ENCODE assay signal across 14 mouse cellular contexts in genomic region chr7:102399180-102399731, GRCm38 (mm10). TPM values are rescaled to one million over a fixed set of nuclear protein-coding genes. Genes with fewer than 3 reads are reported as not detected.
DNase-seq lines count a peak whose midpoint lies in the region; ATAC-seq lines count a peak whose summit lies in the region.
"Had no signal": no experiment of that assay in that cellular context is flagged by ENCODE, and none has a peak within 500 bp of the region (broad histone marks: within the 10 kb centered on the region; RNA-seq: fewer than 3 reads in every experiment).

No protein-coding gene starts in this region.

- peak; percentile 14 for DNase-seq in embryo, embryonic 10.5 days (ENCODE audit: low spot score)
- DNase-seq in embryo, embryonic 10 days (ENCODE audit: low spot score) = no peak
- DNase-seq in layer of hippocampus, adult 11-12 months (ENCODE audit: low spot score) = peak; percentile 7
- DNase-seq in layer of hippocampus, postnatal 10 days (ENCODE audit: low spot score in 2 of 2) = no peak
- peak; percentile 39 for DNase-seq in testis, postnatal 14 days (ENCODE audit: low spot score)
- DNase-seq in testis, postnatal 10 days (ENCODE audit: low spot score) = no peak
- peak; percentile 12 for DNase-seq in mesoderm, embryonic 11.5 days (ENCODE audit: low read depth, low spot score)
- DNase-seq: adrenal gland, adult 2 months; cerebellum, adult 11-12 months; gastrocnemius, postnatal 25 days; heart, postnatal 10 days had no signal

- ATAC-seq in cerebellum, adult (ENCODE audit: insufficient number of reproducible peaks, low FRiP score, low TSS enrichment) = no peak
- ATAC-seq: CD4-positive, CD25-positive, alpha-beta regulatory T cell, adult 4 months; intestine, embryonic 16.5 days had no signal

RNA-seq across cellular contexts. Expression of gene Rrm1, which starts 42.2 kb away (rescaled TPM):
- 10 to 100 TPM; 15.6 to 18.8 TPM for total RNA-seq in layer of hippocampus, postnatal 10 days (2021)

Comparison
In these comparisons a context has a peak if more than half of its experiments do, and no peak if none do; other contexts are left out.
1. DNase-seq: peak in embryo, embryonic 10.5 days (single experiment), layer of hippocampus, adult 11-12 months (single experiment), testis, postnatal 14 days (single experiment) and mesoderm, embryonic 11.5 days (single experiment); none in embryo, embryonic 10 days (single experiment), layer of hippocampus, postnatal 10 days (0 of 2) and testis, postnatal 10 days (single experiment).